Mouse (Mus musculus): Measurements from ENCODE around the gene Lias. TPM values are rescaled to one million over a fixed set of nuclear protein-coding genes. Genes with fewer than 3 reads are reported as not detected.
A peak's percentile ranks its signal among the peaks of the same experiment; 100 is the strongest.

Gene Lias
- polyA plus RNA-seq, 1 experiment = 32.1 TPM

DNA sequence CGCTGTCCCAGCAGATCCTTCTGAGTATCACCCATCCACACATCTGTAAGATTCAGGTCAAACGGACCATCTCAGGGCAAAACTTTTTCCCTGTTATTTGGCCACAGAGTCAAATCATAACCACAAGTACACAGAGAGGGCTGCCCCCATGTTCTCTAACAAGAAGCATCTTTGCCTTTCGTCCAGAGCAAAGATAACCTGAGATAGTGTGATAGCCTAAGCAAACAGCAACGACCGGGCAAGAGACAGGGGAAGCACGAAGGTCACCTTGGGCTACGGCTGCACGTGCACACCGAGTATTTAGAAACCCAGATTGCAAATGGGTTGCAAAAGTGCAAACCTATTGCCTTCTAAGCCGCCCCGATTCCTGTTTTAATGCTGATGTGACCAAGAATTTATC is 23.5 kb upstream of the Lias start:
- Histone ChIP-seq H3K4me1 (ENCODE audit: control insufficient read depth, insufficient read depth, low read length) (no peaks in the 10 kb centered on the region), H3K4me3 (ENCODE audit: control insufficient read depth, low read depth, low read length) (no peak overlapping the region), H3K27me3 (ENCODE audit: control insufficient read depth, insufficient read depth, low read length) (no peaks in the 10 kb centered on the region), H3K27ac (ENCODE audit: control insufficient read depth, insufficient read depth, low read depth, low read length) (no peak overlapping the region), H3K36me3 (ENCODE audit: control insufficient read depth, insufficient read depth, low read length) (no peaks in the 10 kb centered on the region)
- TF ChIP-seq CTCF (IDR thresholded peaks at IDR 0.05; ENCODE audit: control insufficient read depth, insufficient read depth, insufficient replicate concordance, low read depth, low read length) (no peak), POLR2A (IDR thresholded peaks at IDR 0.05; ENCODE audit: control insufficient read depth, low read depth, low read length) (no peak)

DNA sequence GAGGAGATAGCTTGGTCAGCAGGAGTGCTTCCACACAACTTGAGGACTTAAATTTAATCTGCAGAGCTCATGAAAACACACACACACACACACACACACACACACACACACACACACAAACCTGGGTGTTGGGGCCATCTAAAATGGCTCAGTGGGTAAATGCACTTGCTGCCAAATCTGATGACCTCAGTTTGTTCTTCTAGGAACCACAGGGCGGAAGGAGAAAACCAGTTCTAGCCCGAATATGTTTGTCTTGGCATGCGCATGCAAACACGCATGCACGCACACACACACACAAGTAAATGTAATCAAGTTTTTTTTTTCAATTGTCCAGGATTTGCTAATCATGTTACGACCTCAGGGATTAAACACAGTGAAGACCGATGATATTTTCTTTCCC is 19.7 kb upstream of the Lias start:
- TF ChIP-seq CTCF (IDR thresholded peaks at IDR 0.05; ENCODE audit: control insufficient read depth, insufficient read depth, insufficient replicate concordance, low read depth, low read length) = no peak
- TF ChIP-seq POLR2A (IDR thresholded peaks at IDR 0.05; ENCODE audit: control insufficient read depth, low read depth, low read length) = no peak
- Histone ChIP-seq H3K27ac (ENCODE audit: control insufficient read depth, insufficient read depth, low read depth, low read length) (no peak overlapping the region), H3K27me3 (ENCODE audit: control insufficient read depth, insufficient read depth, low read length) (no peaks in the 10 kb centered on the region), H3K36me3 (ENCODE audit: control insufficient read depth, insufficient read depth, low read length) (no peaks in the 10 kb centered on the region), H3K4me3 (ENCODE audit: control insufficient read depth, low read depth, low read length) (peak overlapping the region; percentile 48; the same call in 1 of the 2 replicates), H3K4me1 (ENCODE audit: control insufficient read depth, insufficient read depth, low read length) (no peaks in the 10 kb centered on the region)

DNA sequence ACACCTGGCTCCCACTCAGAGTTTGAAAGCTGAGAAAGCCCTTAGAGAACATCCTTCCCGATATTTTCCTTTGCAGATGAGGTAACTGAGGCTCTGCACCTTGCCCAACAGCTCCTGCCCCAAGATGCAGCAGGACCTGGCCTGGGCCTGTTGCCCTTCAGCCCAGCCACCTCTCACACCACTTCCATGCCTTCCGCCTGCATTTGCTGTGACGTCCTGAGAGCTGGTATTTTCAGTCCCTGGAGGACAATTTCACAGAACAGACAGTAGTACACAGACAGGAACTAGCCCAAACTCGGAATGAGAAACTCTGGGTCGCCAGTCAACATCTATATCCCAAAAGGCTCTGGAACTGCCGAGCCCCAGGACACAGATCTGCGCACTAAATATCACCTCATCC is 16.6 kb upstream of the Lias start:
- no peaks in the 10 kb centered on the region for H3K4me1 ChIP-seq (ENCODE audit: control insufficient read depth, insufficient read depth, low read length)
- no peak overlapping the region for H3K27ac ChIP-seq (ENCODE audit: control insufficient read depth, insufficient read depth, low read depth, low read length)
- no peak overlapping the region for H3K4me3 ChIP-seq (ENCODE audit: control insufficient read depth, low read depth, low read length)
- H3K27me3 ChIP-seq (ENCODE audit: control insufficient read depth, insufficient read depth, low read length) = no peaks in the 10 kb centered on the region
- TF ChIP-seq POLR2A (IDR thresholded peaks at IDR 0.05; ENCODE audit: control insufficient read depth, low read depth, low read length) = no peak
- TF ChIP-seq CTCF (IDR thresholded peaks at IDR 0.05; ENCODE audit: control insufficient read depth, insufficient read depth, insufficient replicate concordance, low read depth, low read length) = no peak
- no peaks in the 10 kb centered on the region for H3K36me3 ChIP-seq (ENCODE audit: control insufficient read depth, insufficient read depth, low read length)

DNA sequence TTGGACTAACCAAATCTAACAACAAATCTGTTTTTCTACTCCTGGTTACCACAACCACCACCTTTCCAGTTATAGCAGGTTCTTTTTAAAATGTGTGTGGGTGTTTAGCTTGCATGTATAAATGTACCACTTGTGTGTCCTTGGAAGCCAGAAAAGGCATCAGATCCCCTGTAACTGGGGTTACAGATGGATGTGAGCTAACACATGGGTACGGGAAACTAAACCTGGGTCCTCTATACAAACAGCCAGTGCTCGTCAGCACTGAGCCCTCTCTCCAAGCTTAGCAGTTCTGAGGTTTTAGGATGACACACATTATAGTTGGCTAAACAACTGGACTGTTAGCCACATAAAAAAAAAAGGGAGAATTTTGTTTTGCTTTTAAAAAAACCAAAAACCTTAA is 5.6 kb upstream of the Lias start:
- TF ChIP-seq POLR2A (IDR thresholded peaks at IDR 0.05; ENCODE audit: control insufficient read depth, low read depth, low read length) = no peak
- TF ChIP-seq CTCF (IDR thresholded peaks at IDR 0.05; ENCODE audit: control insufficient read depth, insufficient read depth, insufficient replicate concordance, low read depth, low read length) = no peak
- H3K4me3 ChIP-seq (ENCODE audit: control insufficient read depth, low read depth, low read length) = no peak overlapping the region
- H3K36me3 ChIP-seq (ENCODE audit: control insufficient read depth, insufficient read depth, low read length) = peaks cover 3% of the 10 kb centered on the region
- H3K27ac ChIP-seq (ENCODE audit: control insufficient read depth, insufficient read depth, low read depth, low read length) = no peak overlapping the region
- peaks cover 2% of the 10 kb centered on the region for H3K4me1 ChIP-seq (ENCODE audit: control insufficient read depth, insufficient read depth, low read length)
- H3K27me3 ChIP-seq (ENCODE audit: control insufficient read depth, insufficient read depth, low read length) = no peaks in the 10 kb centered on the region

DNA sequence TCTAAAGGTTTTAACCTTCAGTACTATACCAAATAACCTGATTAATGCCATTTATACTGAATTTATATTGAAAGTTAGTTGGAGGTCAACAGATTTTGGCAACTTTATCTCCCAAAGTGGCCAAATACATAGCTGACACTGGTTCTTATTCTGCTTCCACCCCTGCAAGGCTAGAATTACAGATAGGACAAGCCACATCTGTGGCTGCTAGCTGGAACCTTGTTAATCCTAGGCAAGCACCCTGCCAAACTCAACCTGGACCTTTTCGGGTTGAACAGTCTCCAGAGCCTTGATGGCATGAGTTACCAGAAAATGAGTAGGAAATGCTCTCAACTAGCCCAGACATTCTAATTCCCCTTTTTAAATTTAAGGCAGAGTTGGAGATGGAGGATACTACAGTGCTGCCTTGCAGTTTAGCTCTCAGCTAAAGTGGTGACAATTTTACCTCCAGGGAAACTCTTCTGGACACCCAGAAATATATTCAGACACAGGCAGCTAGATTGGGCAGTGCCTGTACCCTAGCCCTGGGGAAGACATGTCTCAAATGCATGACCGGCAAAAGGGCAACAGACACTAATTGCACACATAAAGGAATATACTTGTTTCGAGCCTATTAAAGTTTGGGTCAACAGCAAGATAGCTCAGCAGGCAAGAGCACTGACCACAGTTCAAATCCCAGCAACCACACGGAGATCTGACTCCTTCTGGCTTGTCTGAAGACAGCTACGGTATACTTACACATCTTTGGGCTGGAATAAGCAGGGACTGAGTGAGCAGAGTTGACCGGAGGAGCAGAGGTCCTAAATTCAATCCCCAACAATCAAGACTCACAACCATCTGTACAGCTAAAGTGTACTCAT is 4.1 kb upstream of the Lias start:
- TF ChIP-seq CTCF (IDR thresholded peaks at IDR 0.05; ENCODE audit: control insufficient read depth, insufficient read depth, insufficient replicate concordance, low read depth, low read length) = no peak
- TF ChIP-seq POLR2A (IDR thresholded peaks at IDR 0.05; ENCODE audit: control insufficient read depth, low read depth, low read length) = no peak
- H3K36me3 ChIP-seq (ENCODE audit: control insufficient read depth, insufficient read depth, low read length) = peaks cover 3% of the 10 kb centered on the region

DNA sequence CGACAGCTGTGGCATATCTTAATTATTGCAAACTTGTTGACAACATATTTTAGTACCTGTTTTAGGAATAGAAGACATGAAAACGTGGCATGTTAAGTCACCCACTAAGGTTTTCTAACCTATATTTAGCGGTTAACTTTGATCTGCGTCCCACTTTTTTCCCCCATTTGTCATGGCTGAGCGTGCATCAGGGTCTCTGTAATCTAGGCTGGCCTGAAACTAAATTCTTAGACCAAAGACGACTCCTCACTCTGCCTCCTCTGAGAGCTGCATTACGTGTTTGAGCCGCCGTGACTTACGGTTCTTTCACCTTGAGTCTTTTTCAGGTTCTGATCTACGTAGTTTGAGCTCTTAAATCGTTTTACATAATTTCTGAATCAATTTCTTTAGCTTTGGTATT is 456 bp downstream of the Lias start:
- H3K27me3 ChIP-seq (ENCODE audit: control insufficient read depth, insufficient read depth, low read length) = no peaks in the 10 kb centered on the region
- TF ChIP-seq POLR2A (IDR thresholded peaks at IDR 0.05; ENCODE audit: control insufficient read depth, low read depth, low read length) (no peak), CTCF (IDR thresholded peaks at IDR 0.05; ENCODE audit: control insufficient read depth, insufficient read depth, insufficient replicate concordance, low read depth, low read length) (no peak)
- H3K4me1 ChIP-seq (ENCODE audit: control insufficient read depth, insufficient read depth, low read length) = peaks cover 2% of the 10 kb centered on the region
- peak overlapping the region; percentile 95 for H3K4me3 ChIP-seq (ENCODE audit: control insufficient read depth, low read depth, low read length)
- peaks cover 3% of the 10 kb centered on the region for H3K36me3 ChIP-seq (ENCODE audit: control insufficient read depth, insufficient read depth, low read length)
- H3K27ac ChIP-seq (ENCODE audit: control insufficient read depth, insufficient read depth, low read depth, low read length) = peak overlapping the region; percentile 86

More for the DNA sequence above, 4.1 kb upstream of the Lias start:
- H3K27me3 ChIP-seq (ENCODE audit: control insufficient read depth, insufficient read depth, low read length) = no peaks in the 10 kb centered on the region
- peaks cover 2% of the 10 kb centered on the region for H3K4me1 ChIP-seq (ENCODE audit: control insufficient read depth, insufficient read depth, low read length)
- H3K27ac ChIP-seq (ENCODE audit: control insufficient read depth, insufficient read depth, low read depth, low read length) = no peak overlapping the region
- no peak overlapping the region for H3K4me3 ChIP-seq (ENCODE audit: control insufficient read depth, low read depth, low read length)

DNA sequence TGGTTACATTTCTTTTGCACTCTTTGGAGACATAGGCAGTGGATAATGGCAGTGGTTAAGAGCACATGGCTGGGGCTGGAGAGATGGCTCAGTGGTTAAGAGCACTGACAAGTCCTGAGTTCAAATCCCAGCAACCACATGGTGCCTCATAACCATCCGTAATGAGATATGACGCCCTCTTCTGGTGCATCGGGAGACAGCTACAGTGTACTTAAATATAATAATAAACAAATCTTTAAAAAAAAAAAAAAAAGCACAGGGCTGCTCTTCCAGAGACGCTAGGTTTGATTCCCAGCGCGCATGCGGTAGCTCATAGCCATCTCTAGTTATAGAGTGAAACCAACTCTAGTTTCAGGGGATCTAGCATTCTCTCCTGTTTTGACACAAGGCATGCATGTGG is 3.1 kb downstream of the Lias start:
- no peak overlapping the region for H3K27ac ChIP-seq (ENCODE audit: control insufficient read depth, insufficient read depth, low read depth, low read length)
- TF ChIP-seq CTCF (IDR thresholded peaks at IDR 0.05; ENCODE audit: control insufficient read depth, insufficient read depth, insufficient replicate concordance, low read depth, low read length) (no peak), POLR2A (IDR thresholded peaks at IDR 0.05; ENCODE audit: control insufficient read depth, low read depth, low read length) (no peak)
- H3K4me1 ChIP-seq (ENCODE audit: control insufficient read depth, insufficient read depth, low read length) = peaks cover 2% of the 10 kb centered on the region
- H3K27me3 ChIP-seq (ENCODE audit: control insufficient read depth, insufficient read depth, low read length) = no peaks in the 10 kb centered on the region
- H3K36me3 ChIP-seq (ENCODE audit: control insufficient read depth, insufficient read depth, low read length) = no peaks in the 10 kb centered on the region
- H3K4me3 ChIP-seq (ENCODE audit: control insufficient read depth, low read depth, low read length) = no peak overlapping the region

Measured in testis, adult 2 months (tissue).